In the genomic region with DNA sequence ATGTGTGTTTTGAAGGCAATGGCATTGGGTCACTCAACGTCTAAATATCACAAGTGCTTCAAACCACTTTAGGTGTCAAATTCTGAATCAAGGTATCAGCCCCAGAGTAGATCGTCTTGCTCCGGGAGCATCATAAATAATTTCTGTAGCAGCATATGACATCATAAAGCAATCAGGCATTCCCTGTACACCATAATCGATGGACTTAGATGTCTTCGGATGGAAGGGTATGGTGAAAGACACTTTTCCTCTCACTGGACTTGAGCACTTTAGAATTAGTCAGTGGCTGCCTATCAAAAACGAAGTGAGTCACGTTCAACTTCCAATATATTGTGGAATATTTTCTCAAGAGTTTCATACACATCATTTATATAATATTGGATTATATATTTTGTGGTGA, we compare ENCODE assay signal across 9 mouse cellular contexts.
DNase-seq lines count a peak whose midpoint lies in the region; ATAC-seq and TF ChIP-seq lines count a peak whose summit lies in the region.
"Had no signal": no experiment of that assay in that cellular context is flagged by ENCODE, and none has a peak within 500 bp of the region (broad histone marks: within the 10 kb centered on the region; RNA-seq: fewer than 3 reads in every experiment).

No protein-coding gene starts in this region.

- H3K27me3 ChIP-seq in hindbrain, postnatal 0 days (ENCODE audit: insufficient read depth, low read length) = no peaks in the 10 kb centered on the region
- no peaks in the 10 kb centered on the region for H3K27me3 ChIP-seq in neural tube, embryonic 13.5 days
- H3K27me3 ChIP-seq: embryonic facial prominence, embryonic 15.5 days had no signal

- H3K9ac ChIP-seq in hindbrain, postnatal 0 days (replicated peaks; ENCODE audit: low read length) = no peak overlapping the region
- no peak overlapping the region for H3K9ac ChIP-seq in neural tube, embryonic 13.5 days
- H3K9ac ChIP-seq: embryonic facial prominence, embryonic 15.5 days had no signal

- no peak for TF ChIP-seq CTCF in layer of hippocampus, adult 2 months (conservative IDR thresholded peaks at IDR 0.05)
- no peak for TF ChIP-seq CTCF in embryonic fibroblast, embryonic 13.5 days (IDR thresholded peaks at IDR 0.05; ENCODE audit: borderline replicate concordance, insufficient read depth, low read length)
- TF ChIP-seq CTCF in hindbrain, postnatal 0 days (IDR thresholded peaks at IDR 0.05; ENCODE audit: low read depth) = no peak

- H3K36me3 ChIP-seq in hindbrain, postnatal 0 days (ENCODE audit: insufficient read depth, low read length) = no peaks in the 10 kb centered on the region
- no peaks in the 10 kb centered on the region for H3K36me3 ChIP-seq in neural tube, embryonic 13.5 days
- H3K36me3 ChIP-seq: embryonic facial prominence, embryonic 15.5 days had no signal

- WGBS in hindbrain, postnatal 0 days = 58% methylated on average over 7 of the region's 7 CpGs
- WGBS in neural tube, embryonic 13.5 days = 56% methylated on average over 7 of the region's 7 CpGs

- H3K4me2 ChIP-seq in hindbrain, postnatal 0 days (ENCODE audit: low read depth, low read length) = no peak overlapping the region
- H3K4me2 ChIP-seq in neural tube, embryonic 13.5 days = peak overlapping the region; percentile 9; the same call in 1 of the 2 replicates
- H3K4me2 ChIP-seq: embryonic facial prominence, embryonic 15.5 days had no signal

- no peak for TF ChIP-seq POLR2A in embryonic fibroblast, embryonic 13.5 days (IDR thresholded peaks at IDR 0.05; ENCODE audit: low read depth, low read length)

- no peak for DNase-seq in layer of hippocampus, adult 2 months (ENCODE audit: low spot score in 2 of 2)
- DNase-seq in layer of hippocampus, adult 18-20 months (ENCODE audit: low spot score in 2 of 2) = no peak
- DNase-seq in hindbrain, postnatal 0 days (ENCODE audit: low spot score) = no peak
- DNase-seq in urinary bladder, postnatal 36 days (ENCODE audit: low spot score in 2 of 2) = no peak
- DNase-seq in gastrocnemius, adult 18-20 months (ENCODE audit: low spot score) = no peak
- DNase-seq in adrenal gland, adult 18-20 months (ENCODE audit: low spot score in 2 of 2) = no peak

- no peaks in the 10 kb centered on the region; the same call in 1 of the 2 replicates for H3K4me1 ChIP-seq in embryonic fibroblast, embryonic 13.5 days (ENCODE audit: control insufficient read depth, insufficient read depth, low read length)
- no peaks in the 10 kb centered on the region for H3K4me1 ChIP-seq in hindbrain, postnatal 0 days (ENCODE audit: insufficient read depth, low read length)
- no peaks in the 10 kb centered on the region; the same call in 1 of the 2 replicates for H3K4me1 ChIP-seq in neural tube, embryonic 13.5 days (replicated peaks)

- peak overlapping the region; percentile 2; the same call in 1 of the 2 replicates for H3K27ac ChIP-seq in layer of hippocampus, adult 2 months
- peak overlapping the region; percentile 81 for H3K27ac ChIP-seq in embryonic fibroblast, embryonic 13.5 days (ENCODE audit: insufficient read depth, low read length)
- peak overlapping the region; percentile 34; the same call in 1 of the 2 replicates for H3K27ac ChIP-seq in hindbrain, postnatal 0 days
- peak overlapping the region; percentile 66 for H3K27ac ChIP-seq in neural tube, embryonic 13.5 days (replicated peaks)
- H3K27ac ChIP-seq: embryonic facial prominence, embryonic 15.5 days had no signal

- no peaks in the 10 kb centered on the region for H3K9me3 ChIP-seq in hindbrain, postnatal 0 days (ENCODE audit: low read length)
- H3K9me3 ChIP-seq in neural tube, embryonic 13.5 days = no peaks in the 10 kb centered on the region
- H3K9me3 ChIP-seq: embryonic facial prominence, embryonic 15.5 days had no signal

- no peak overlapping the region for H3K4me3 ChIP-seq in layer of hippocampus, adult 2 months
- no peak overlapping the region for H3K4me3 ChIP-seq in embryonic fibroblast, embryonic 13.5 days (ENCODE audit: insufficient read depth, low read length)
- H3K4me3 ChIP-seq in hindbrain, postnatal 0 days (ENCODE audit: low read length) = no peak overlapping the region
- H3K4me3 ChIP-seq in neural tube, embryonic 13.5 days = no peak overlapping the region
- H3K4me3 ChIP-seq: embryonic facial prominence, embryonic 15.5 days had no signal

- peak; percentile 41; the same call in 1 of the 2 replicates for ATAC-seq in hindbrain, postnatal 0 days
- peak; percentile 45 for ATAC-seq in neural tube, embryonic 13.5 days (ENCODE audit: low read depth)

Comparison
In these comparisons a context has a peak if more than half of its experiments do, and no peak if none do; other contexts are left out.
1. H3K27ac ChIP-seq: peak in every context shown above with its lines; median percentile 81 in embryonic fibroblast, embryonic 13.5 days; 66 in neural tube, embryonic 13.5 days; 34 in hindbrain, postnatal 0 days; 2 in layer of hippocampus, adult 2 months.